Mouse (Mus musculus): ENCODE results near the gene Ltbp1. TPM values are rescaled to one million over a fixed set of nuclear protein-coding genes. Genes with fewer than 3 reads are reported as not detected.

Gene Ltbp1
- total and polyA plus RNA-seq, 3 experiments = 17.2 to 40.4 (median 39.9) TPM

- peak overlapping the region; percentile 52 for H3K4me3 ChIP-seq
- H3K9ac ChIP-seq (ENCODE audit: low read depth, low read length) = peak overlapping the region; percentile 75
- DNase-seq = peak in 1 of 2 experiments; percentile 50
- TF ChIP-seq EP300 (IDR thresholded peaks at IDR 0.05; ENCODE audit: insufficient read depth, low read depth, low read length) = no peak
- no peak for TF ChIP-seq CTCF (IDR thresholded peaks at IDR 0.05)
- TF ChIP-seq POLR2A (IDR thresholded peaks at IDR 0.05; ENCODE audit: insufficient read depth, low read depth, low read length) = no peak
- H3K79me2 ChIP-seq (replicated peaks; ENCODE audit: control insufficient read depth, insufficient read depth, low read length) = no peaks in the 10 kb centered on the region
- intact Hi-C loops (cut with DNase I) = loop anchor here (10.0 kb wide), 1 partner anchor 89 kb away; no protein-coding TSS in a partner anchor
- H3K36me3 ChIP-seq (ENCODE audit: control insufficient read depth, insufficient read depth, low read length) = peaks cover 2% of the 10 kb centered on the region; the same call in 1 of the 2 replicates
- peak overlapping the region; percentile 95 for H3K27ac ChIP-seq
- peaks cover 10% of the 10 kb centered on the region for H3K4me1 ChIP-seq (ENCODE audit: control insufficient read depth, insufficient read depth, low read length)
- 37% methylated on average over 8 of the region's 8 CpGs for WGBS
- no peaks in the 10 kb centered on the region for H3K27me3 ChIP-seq (ENCODE audit: control insufficient read depth, insufficient read depth, low read length)
These were observed 430.7 kb downstream of the Ltbp1 start for GRCm38 (mm10) chr17:75436095-75436494.

GRCm38 (mm10) chr17:75436819-75437218, 431.5 kb downstream of the Ltbp1 start:
- Histone ChIP-seq H3K4me1 (ENCODE audit: control insufficient read depth, insufficient read depth, low read length) (peaks cover 10% of the 10 kb centered on the region), H3K79me2 (replicated peaks; ENCODE audit: control insufficient read depth, insufficient read depth, low read length) (no peaks in the 10 kb centered on the region), H3K4me3 (peak overlapping the region; percentile 52), H3K9ac (ENCODE audit: low read depth, low read length) (peak overlapping the region; percentile 37), H3K27me3 (ENCODE audit: control insufficient read depth, insufficient read depth, low read length) (no peaks in the 10 kb centered on the region), H3K36me3 (ENCODE audit: control insufficient read depth, insufficient read depth, low read length) (peaks cover 2% of the 10 kb centered on the region; the same call in 1 of the 2 replicates), H3K27ac (peak overlapping the region; percentile 95)
- TF ChIP-seq CTCF (IDR thresholded peaks at IDR 0.05) = no peak
- no peak for TF ChIP-seq EP300 (IDR thresholded peaks at IDR 0.05; ENCODE audit: insufficient read depth, low read depth, low read length)
- TF ChIP-seq POLR2A (IDR thresholded peaks at IDR 0.05; ENCODE audit: insufficient read depth, low read depth, low read length) = no peak
- intact Hi-C loops (cut with DNase I) = loop anchor here (10.0 kb wide), 1 partner anchor 88 kb away; no protein-coding TSS in a partner anchor
- 40% methylated on average over 6 of the region's 6 CpGs for WGBS
- DNase-seq = no peak

- Histone ChIP-seq H3K79me2 (replicated peaks; ENCODE audit: control insufficient read depth, insufficient read depth, low read length) (no peaks in the 10 kb centered on the region), H3K27me3 (ENCODE audit: control insufficient read depth, insufficient read depth, low read length) (no peaks in the 10 kb centered on the region), H3K27ac (peak overlapping the region; percentile 95), H3K4me1 (ENCODE audit: control insufficient read depth, insufficient read depth, low read length) (peaks cover 11% of the 10 kb centered on the region), H3K36me3 (ENCODE audit: control insufficient read depth, insufficient read depth, low read length) (peaks cover 6% of the 10 kb centered on the region), H3K9ac (ENCODE audit: low read depth, low read length) (peak overlapping the region; percentile 48), H3K4me3 (peak overlapping the region; percentile 52)
- TF ChIP-seq POLR2A (IDR thresholded peaks at IDR 0.05; ENCODE audit: insufficient read depth, low read depth, low read length) = no peak
- TF ChIP-seq EP300 (IDR thresholded peaks at IDR 0.05; ENCODE audit: insufficient read depth, low read depth, low read length) = no peak
- TF ChIP-seq CTCF (IDR thresholded peaks at IDR 0.05) = no peak
- intact Hi-C loops (cut with DNase I) = loop anchor here (10.0 kb wide), 1 partner anchor 88 kb away; no protein-coding TSS in a partner anchor
- 45% methylated on average over 11 of the region's 11 CpGs for WGBS
- no peak for DNase-seq
These were observed 431.9 kb downstream of the Ltbp1 start for GRCm38 (mm10) chr17:75437239-75437750.

- DNase-seq = peak in 1 of 2 experiments; percentile 36
- 36% methylated on average over 5 of the region's 5 CpGs for WGBS
- peak overlapping the region; percentile 95 for H3K27ac ChIP-seq
These were observed 432.8 kb downstream of the Ltbp1 start for GRCm38 (mm10) chr17:75438162-75438561.

GRCm38 (mm10) chr17:75439062-75439461, 433.7 kb downstream of the Ltbp1 start:
- WGBS = 62% methylated on average over 14 of the region's 14 CpGs
- H3K27ac ChIP-seq = peak overlapping the region; percentile 50
- no peak overlapping the region for H3K9ac ChIP-seq (ENCODE audit: low read depth, low read length)
- peaks cover 13% of the 10 kb centered on the region for H3K4me1 ChIP-seq (ENCODE audit: control insufficient read depth, insufficient read depth, low read length)
- H3K27me3 ChIP-seq (ENCODE audit: control insufficient read depth, insufficient read depth, low read length) = no peaks in the 10 kb centered on the region
- H3K79me2 ChIP-seq (replicated peaks; ENCODE audit: control insufficient read depth, insufficient read depth, low read length) = no peaks in the 10 kb centered on the region
- H3K36me3 ChIP-seq (ENCODE audit: control insufficient read depth, insufficient read depth, low read length) = peaks cover 9% of the 10 kb centered on the region
- TF ChIP-seq CTCF (IDR thresholded peaks at IDR 0.05) (no peak), POLR2A (IDR thresholded peaks at IDR 0.05; ENCODE audit: insufficient read depth, low read depth, low read length) (no peak)
- H3K4me3 ChIP-seq = peak overlapping the region; percentile 13; the same call in 1 of the 2 replicates
- no peak for DNase-seq
- intact Hi-C loops (cut with DNase I) = loop anchor here (10.0 kb wide), 1 partner anchor 86 kb away; no protein-coding TSS in a partner anchor

More at GRCm38 (mm10) chr17:75438162-75438561, 432.8 kb downstream of the Ltbp1 start:
- H3K4me3 ChIP-seq = peak overlapping the region; percentile 52
- TF ChIP-seq CTCF (IDR thresholded peaks at IDR 0.05) (no peak), POLR2A (IDR thresholded peaks at IDR 0.05; ENCODE audit: insufficient read depth, low read depth, low read length) (no peak), EP300 (IDR thresholded peaks at IDR 0.05; ENCODE audit: insufficient read depth, low read depth, low read length) (no peak)
- peaks cover 13% of the 10 kb centered on the region for H3K4me1 ChIP-seq (ENCODE audit: control insufficient read depth, insufficient read depth, low read length)
- no peaks in the 10 kb centered on the region for H3K27me3 ChIP-seq (ENCODE audit: control insufficient read depth, insufficient read depth, low read length)
- no peak overlapping the region for H3K9ac ChIP-seq (ENCODE audit: low read depth, low read length)
- intact Hi-C loops (cut with DNase I) = loop anchor here (10.0 kb wide), 1 partner anchor 87 kb away; no protein-coding TSS in a partner anchor
- H3K36me3 ChIP-seq (ENCODE audit: control insufficient read depth, insufficient read depth, low read length) = peaks cover 6% of the 10 kb centered on the region
- H3K79me2 ChIP-seq (replicated peaks; ENCODE audit: control insufficient read depth, insufficient read depth, low read length) = no peaks in the 10 kb centered on the region

- Histone ChIP-seq H3K4me1 (ENCODE audit: control insufficient read depth, insufficient read depth, low read length) (peaks cover 10% of the 10 kb centered on the region), H3K36me3 (ENCODE audit: control insufficient read depth, insufficient read depth, low read length) (peaks cover 9% of the 10 kb centered on the region), H3K4me3 (no peak overlapping the region), H3K9ac (ENCODE audit: low read depth, low read length) (no peak overlapping the region), H3K27me3 (ENCODE audit: control insufficient read depth, insufficient read depth, low read length) (no peaks in the 10 kb centered on the region), H3K79me2 (replicated peaks; ENCODE audit: control insufficient read depth, insufficient read depth, low read length) (no peaks in the 10 kb centered on the region), H3K27ac (peak overlapping the region; percentile 65)
- intact Hi-C loops (cut with DNase I) = no loop called here
- TF ChIP-seq CTCF (IDR thresholded peaks at IDR 0.05) (no peak), EP300 (IDR thresholded peaks at IDR 0.05; ENCODE audit: insufficient read depth, low read depth, low read length) (no peak), POLR2A (IDR thresholded peaks at IDR 0.05; ENCODE audit: insufficient read depth, low read depth, low read length) (no peak)
- no peak for DNase-seq
- 47% methylated on average over 7 of the region's 7 CpGs for WGBS
These were observed 435.3 kb downstream of the Ltbp1 start for GRCm38 (mm10) chr17:75440619-75441018.
